ENCODE assay signal across 9 mouse cellular contexts in genomic region chr3:31903506-31903905, GRCm38 (mm10). TPM values are rescaled to one million over a fixed set of nuclear protein-coding genes. Genes with fewer than 3 reads are reported as not detected.
DNase-seq lines count a peak whose midpoint lies in the region; ATAC-seq and TF ChIP-seq lines count a peak whose summit lies in the region.
"Had no signal": no experiment of that assay in that cellular context is flagged by ENCODE, and none has a peak within 500 bp of the region (broad histone marks: within the 10 kb centered on the region; RNA-seq: fewer than 3 reads in every experiment).

No protein-coding gene starts in this region.

- no peak for ATAC-seq in embryonic facial prominence, embryonic 12.5 days (ENCODE audit: insufficient number of reproducible peaks, insufficient read depth, low FRiP score, low TSS enrichment)
- 0 out of 2 replicates have a peak, but pooled peaks have one; percentile 34 for ATAC-seq in hindbrain, embryonic 13.5 days (ENCODE audit: low FRiP score)
- ATAC-seq in midbrain, postnatal 0 days (ENCODE audit: low FRiP score), result no peak
- ATAC-seq: Patski had no signal

- H3K9ac ChIP-seq in embryonic facial prominence, embryonic 12.5 days, result no peak overlapping the region
- H3K9ac ChIP-seq in hindbrain, embryonic 13.5 days, result peak overlapping the region; percentile 67
- peak overlapping the region; percentile 42; the same call in 1 of the 2 replicates for H3K9ac ChIP-seq in midbrain, postnatal 0 days (replicated peaks; ENCODE audit: low read length, poor library complexity, severe bottlenecking)

- H3K9me3 ChIP-seq in embryonic facial prominence, embryonic 12.5 days, result no peaks in the 10 kb centered on the region
- no peaks in the 10 kb centered on the region for H3K9me3 ChIP-seq in hindbrain, embryonic 13.5 days
- no peaks in the 10 kb centered on the region for H3K9me3 ChIP-seq in midbrain, postnatal 0 days (ENCODE audit: low read length)

- no peak for TF ChIP-seq CTCF in left cerebral cortex, adult 2 months (IDR thresholded peaks at IDR 0.05)
- no peak for TF ChIP-seq CTCF in midbrain, postnatal 0 days (IDR thresholded peaks at IDR 0.05)

- peaks cover 13% of the 10 kb centered on the region; the same call in 1 of the 2 replicates for H3K4me1 ChIP-seq in embryonic facial prominence, embryonic 12.5 days
- H3K4me1 ChIP-seq in hindbrain, embryonic 13.5 days (replicated peaks), result peaks cover 22% of the 10 kb centered on the region
- peaks cover 5% of the 10 kb centered on the region; the same call in 1 of the 2 replicates for H3K4me1 ChIP-seq in midbrain, postnatal 0 days (ENCODE audit: insufficient read depth, low read length)

- intact Hi-C loops in left cerebral cortex, adult 2 months (cut with DNase I), result loop anchor here (10.0 kb wide), 1 partner anchor 411 kb away; no protein-coding TSS in a partner anchor
- intact Hi-C loops in left cerebral cortex, postnatal 4 days (cut with DNase I), result loop anchor here (10.0 kb wide), 2 partner anchors 109 to 151 kb away; no protein-coding TSS in a partner anchor

- no peak for DNase-seq in left cerebral cortex, adult 2 months (ENCODE audit: extremely low spot score in 1 of 2, low spot score in 2 of 2)
- no peak for DNase-seq in left cerebral cortex, postnatal 4 days
- no peak for DNase-seq in midbrain, postnatal 0 days (ENCODE audit: low spot score)
- DNase-seq in left cerebral cortex, adult 11 months (ENCODE audit: low spot score), result no peak
- DNase-seq in testis, postnatal 10 days (ENCODE audit: low spot score), result no peak

- WGBS in embryonic facial prominence, embryonic 12.5 days, result under 1% methylated on average over 9 of the region's 9 CpGs
- 3% methylated on average over 9 of the region's 9 CpGs for WGBS in hindbrain, embryonic 13.5 days
- WGBS in midbrain, postnatal 0 days, result 1% methylated on average over 9 of the region's 9 CpGs

- no peaks in the 10 kb centered on the region for H3K36me3 ChIP-seq in embryonic facial prominence, embryonic 12.5 days
- no peaks in the 10 kb centered on the region for H3K36me3 ChIP-seq in hindbrain, embryonic 13.5 days
- no peaks in the 10 kb centered on the region for H3K36me3 ChIP-seq in midbrain, postnatal 0 days (ENCODE audit: insufficient read depth, low read length)

- H3K27ac ChIP-seq in left cerebral cortex, adult 2 months, result peak overlapping the region; percentile 11; the same call in 1 of the 2 replicates
- no peak overlapping the region for H3K27ac ChIP-seq in embryonic facial prominence, embryonic 12.5 days
- no peak overlapping the region for H3K27ac ChIP-seq in hindbrain, embryonic 13.5 days
- no peak overlapping the region for H3K27ac ChIP-seq in midbrain, postnatal 0 days (ENCODE audit: low read depth, low read length)

- peaks cover 15% of the 10 kb centered on the region; the same call in 1 of the 2 replicates for H3K27me3 ChIP-seq in embryonic facial prominence, embryonic 12.5 days
- no peaks in the 10 kb centered on the region for H3K27me3 ChIP-seq in hindbrain, embryonic 13.5 days
- no peaks in the 10 kb centered on the region for H3K27me3 ChIP-seq in midbrain, postnatal 0 days (ENCODE audit: insufficient read depth, low read length)

- H3K4me2 ChIP-seq in embryonic facial prominence, embryonic 12.5 days (replicated peaks), result peak overlapping the region; percentile 58
- H3K4me2 ChIP-seq in hindbrain, embryonic 13.5 days, result peak overlapping the region; percentile 69
- peak overlapping the region; percentile 66 for H3K4me2 ChIP-seq in midbrain, postnatal 0 days (ENCODE audit: low read depth, low read length, poor library complexity, severe bottlenecking)

- peak overlapping the region; percentile 45 for H3K4me3 ChIP-seq in left cerebral cortex, adult 2 months
- H3K4me3 ChIP-seq in embryonic facial prominence, embryonic 12.5 days, result peak overlapping the region; percentile 28; the same call in 1 of the 2 replicates
- peak overlapping the region; percentile 48 for H3K4me3 ChIP-seq in hindbrain, embryonic 13.5 days
- peak overlapping the region; percentile 43 for H3K4me3 ChIP-seq in midbrain, postnatal 0 days (ENCODE audit: low read depth, low read length)
- H3K4me3 ChIP-seq: erythroblast, embryonic 14.5 days had no signal

RNA-seq across cellular contexts. Expression of gene Kcnmb2, which starts 1.2 kb away (rescaled TPM):
- 1 to 10 TPM; 6.3 to 7.0 TPM for total RNA-seq in left cerebral cortex, adult 2 months (2021)
- total RNA-seq in left cerebral cortex, postnatal 4 days (2021), result 10 to 100 TPM; 17.7 to 18.4 TPM
- 5.3 and 6.4 TPM in 2 replicates for polyA plus RNA-seq in embryonic facial prominence, embryonic 12.5 days (2016; fragmentation: Nextera tagmentation; extraction: Ambion mirVana)
- polyA plus RNA-seq in hindbrain, embryonic 13.5 days (2015; fragmentation: Nextera tagmentation; extraction: Ambion mirVana), result 14.0 and 14.5 TPM in 2 replicates
- 10.0 and 15.0 TPM in 2 replicates for total RNA-seq in midbrain, postnatal 0 days (2014; rRNA removed)
- polyA plus RNA-seq in midbrain, postnatal 0 days (2015; fragmentation: Nextera tagmentation; extraction: Ambion mirVana), result 10.4 and 11.3 TPM in 2 replicates
- polyA plus RNA-seq: erythroblast, embryonic 14.5 days; Patski had no signal
